ENCODE assay signal across 9 mouse cellular contexts in genomic region chr9:75221420-75222287, GRCm38 (mm10). TPM values are rescaled to one million over a fixed set of nuclear protein-coding genes. Genes with fewer than 3 reads are reported as not detected.
DNase-seq lines count a peak whose midpoint lies in the region; ATAC-seq and TF ChIP-seq lines count a peak whose summit lies in the region.
"Had no signal": no experiment of that assay in that cellular context is flagged by ENCODE, and none has a peak within 500 bp of the region (broad histone marks: within the 10 kb centered on the region; RNA-seq: fewer than 3 reads in every experiment).

No protein-coding gene starts in this region.

- H3K4me3 ChIP-seq in heart, embryonic 14.5 days (ENCODE audit: control insufficient read depth in 1 of 2, insufficient read depth in 1 of 2, low read depth in 1 of 2, low read length in 2 of 2) = no peak overlapping the region
- no peak overlapping the region for H3K4me3 ChIP-seq in MEL (ENCODE audit: control insufficient read depth in 1 of 2, insufficient read depth in 1 of 2, low read depth in 2 of 2, low read length in 2 of 2)
- H3K4me3 ChIP-seq in embryonic facial prominence, embryonic 14.5 days (ENCODE audit: low read depth, low read length) = no peak overlapping the region
- H3K4me3 ChIP-seq: midbrain, embryonic 12.5 days had no signal

- ATAC-seq in heart, embryonic 14.5 days (ENCODE audit: insufficient number of reproducible peaks, insufficient read depth, low FRiP score, low read depth) = 0 out of 2 replicates have a peak, but pooled peaks have one; percentile 64
- peak; percentile 89 for ATAC-seq in embryonic facial prominence, embryonic 14.5 days (ENCODE audit: low read depth)

- H3K4me2 ChIP-seq in heart, embryonic 14.5 days (ENCODE audit: low read length) = no peak overlapping the region
- no peak overlapping the region for H3K4me2 ChIP-seq in embryonic facial prominence, embryonic 14.5 days (ENCODE audit: low read depth, low read length)
- H3K4me2 ChIP-seq: midbrain, embryonic 12.5 days had no signal

- no peaks in the 10 kb centered on the region for H3K79me2 ChIP-seq in MEL (ENCODE audit: control insufficient read depth, insufficient read depth, low read length, poor library complexity)

- DNase-seq in heart, postnatal 36 days = no peak
- peak; percentile 59 for DNase-seq in MEL (ENCODE audit: low read depth, low spot score)
- peak; percentile 68 for DNase-seq in embryonic facial prominence, embryonic 14.5 days (ENCODE audit: low spot score)
- peak; percentile 28 for DNase-seq in liver
- DNase-seq in skeletal muscle tissue, adult 2 months (ENCODE audit: low read depth, low spot score) = peak; percentile 29
- no peak for DNase-seq in ovary, postnatal 36 days (ENCODE audit: low spot score)
- DNase-seq in urinary bladder, postnatal 36 days (ENCODE audit: low spot score in 2 of 2) = no peak

- intact Hi-C loops in heart, postnatal 36 days (cut with DNase I) = no loop called here

- H3K27me3 ChIP-seq in heart, embryonic 14.5 days (ENCODE audit: control insufficient read depth, insufficient read depth, low read length) = no peaks in the 10 kb centered on the region
- no peaks in the 10 kb centered on the region for H3K27me3 ChIP-seq in MEL (ENCODE audit: control insufficient read depth in 1 of 2, insufficient read depth in 2 of 2, low read length in 2 of 2)
- no peaks in the 10 kb centered on the region for H3K27me3 ChIP-seq in embryonic facial prominence, embryonic 14.5 days (replicated peaks; ENCODE audit: control insufficient read depth, insufficient read depth, low read length)
- H3K27me3 ChIP-seq: midbrain, embryonic 12.5 days had no signal

- H3K9ac ChIP-seq in heart, embryonic 14.5 days (ENCODE audit: low read length) = no peak overlapping the region
- no peak overlapping the region for H3K9ac ChIP-seq in MEL (ENCODE audit: control insufficient read depth, low read depth, low read length, poor library complexity, severe bottlenecking)
- H3K9ac ChIP-seq in embryonic facial prominence, embryonic 14.5 days (ENCODE audit: low read depth, low read length) = no peak overlapping the region
- H3K9ac ChIP-seq: midbrain, embryonic 12.5 days had no signal

- no peak for TF ChIP-seq POLR2A in MEL (IDR thresholded peaks at IDR 0.05; ENCODE audit: control insufficient read depth in 1 of 2, insufficient read depth in 1 of 2, low read depth in 1 of 2, low read length in 2 of 2, poor library complexity in 1 of 2)

- H3K36me3 ChIP-seq in heart, embryonic 14.5 days (ENCODE audit: control insufficient read depth, insufficient read depth, low read length) = peaks cover 13% of the 10 kb centered on the region
- no peaks in the 10 kb centered on the region for H3K36me3 ChIP-seq in MEL (ENCODE audit: control insufficient read depth in 1 of 2, insufficient read depth in 2 of 2, low read length in 2 of 2)
- peaks cover 18% of the 10 kb centered on the region; the same call in 1 of the 2 replicates for H3K36me3 ChIP-seq in embryonic facial prominence, embryonic 14.5 days (ENCODE audit: control insufficient read depth, insufficient read depth, low read length)

- no peak for TF ChIP-seq CTCF in MEL (IDR thresholded peaks at IDR 0.05 in 2 of 3, conservative IDR thresholded peaks at IDR 0.05 in 1 of 3; ENCODE audit: control insufficient read depth in 1 of 3, insufficient read depth in 1 of 3, low read depth in 2 of 3, low read length in 3 of 3, poor library complexity in 1 of 3, severe bottlenecking in 1 of 3)

- no peak overlapping the region for H3K27ac ChIP-seq in heart, embryonic 14.5 days (replicated peaks in 1 of 2; ENCODE audit: control insufficient read depth in 1 of 2, insufficient read depth in 1 of 2, low read depth in 2 of 2, low read length in 2 of 2)
- H3K27ac ChIP-seq in MEL (ENCODE audit: control insufficient read depth, low read depth, low read length) = no peak overlapping the region
- H3K27ac ChIP-seq in embryonic facial prominence, embryonic 14.5 days (replicated peaks; ENCODE audit: low read depth, low read length) = no peak overlapping the region
- H3K27ac ChIP-seq: midbrain, embryonic 12.5 days had no signal

- TF ChIP-seq EP300 in MEL (IDR thresholded peaks at IDR 0.05; ENCODE audit: low read depth in 1 of 2, low read length in 2 of 2) = no peak

- WGBS in heart, embryonic 14.5 days = 44% methylated on average over 10 of the region's 10 CpGs
- WGBS in embryonic facial prominence, embryonic 14.5 days = 67% methylated on average over 10 of the region's 10 CpGs

- no peak for TF ChIP-seq RAD21 in MEL (IDR thresholded peaks at IDR 0.05; ENCODE audit: low read depth, low read length)

- peaks cover 3 to 6% of the 10 kb centered on the region in 2 experiments; a peak in 1 of 4 replicates for H3K4me1 ChIP-seq in heart, embryonic 14.5 days (ENCODE audit: control insufficient read depth in 2 of 2, insufficient read depth in 2 of 2, low read length in 2 of 2)
- H3K4me1 ChIP-seq in MEL (ENCODE audit: control insufficient read depth in 1 of 2, insufficient read depth in 2 of 2, low read length in 2 of 2) = no peaks in the 10 kb centered on the region
- no peaks in the 10 kb centered on the region for H3K4me1 ChIP-seq in embryonic facial prominence, embryonic 14.5 days (ENCODE audit: control insufficient read depth, insufficient read depth, low read length)
- H3K4me1 ChIP-seq: midbrain, embryonic 12.5 days had no signal

- no peaks in the 10 kb centered on the region for H3K9me3 ChIP-seq in heart, embryonic 14.5 days (ENCODE audit: control insufficient read depth, low read length)
- no peaks in the 10 kb centered on the region for H3K9me3 ChIP-seq in MEL (replicated peaks; ENCODE audit: insufficient read depth, low read length)
- no peaks in the 10 kb centered on the region for H3K9me3 ChIP-seq in embryonic facial prominence, embryonic 14.5 days (ENCODE audit: control insufficient read depth, low read length)
- H3K9me3 ChIP-seq: midbrain, embryonic 12.5 days had no signal

TF ChIP-seq in MEL, 35 proteins besides CTCF, POLR2A, EP300 and RAD21:
- no peak for TF ChIP-seq TAL1 (IDR thresholded peaks at IDR 0.05; ENCODE audit: low read length)
- TF ChIP-seq ELF1 (IDR thresholded peaks at IDR 0.05; ENCODE audit: low read depth, low read length) = no peak
- no peak for TF ChIP-seq NELFE (IDR thresholded peaks at IDR 0.05; ENCODE audit: low read depth, low read length)
- TF ChIP-seq NRF1 (IDR thresholded peaks at IDR 0.05; ENCODE audit: insufficient read depth, low read depth, low read length, poor library complexity, severe bottlenecking) = no peak
- TF ChIP-seq MYB (IDR thresholded peaks at IDR 0.05; ENCODE audit: low read depth, low read length) = no peak
- no peak for TF ChIP-seq MEF2A (IDR thresholded peaks at IDR 0.05; ENCODE audit: extremely low read depth, insufficient replicate concordance, low read depth, low read length, poor library complexity, severe bottlenecking)
- TF ChIP-seq USF2 (IDR thresholded peaks at IDR 0.05; ENCODE audit: borderline replicate concordance in 1 of 2, insufficient read depth in 1 of 2, low read depth in 1 of 2, low read length in 2 of 2) = no peak
- TF ChIP-seq USF1 (IDR thresholded peaks at IDR 0.05; ENCODE audit: low read depth, low read length) = no peak
- no peak for TF ChIP-seq TCF12 (IDR thresholded peaks at IDR 0.05; ENCODE audit: low read depth, low read length)
- no peak for TF ChIP-seq GABPA (IDR thresholded peaks at IDR 0.05; ENCODE audit: low read depth, low read length)
- no peak for TF ChIP-seq SMC3 (IDR thresholded peaks at IDR 0.05; ENCODE audit: low read depth, low read length)
- no peak for TF ChIP-seq ZNF384 (IDR thresholded peaks at IDR 0.05; ENCODE audit: low read depth, low read length)
- no peak for TF ChIP-seq UBTF (IDR thresholded peaks at IDR 0.05; ENCODE audit: borderline replicate concordance, insufficient read depth, low read depth, low read length)
- TF ChIP-seq MAFK (IDR thresholded peaks at IDR 0.05; ENCODE audit: borderline replicate concordance, low read depth, low read length) = no peak
- TF ChIP-seq BHLHE40 (IDR thresholded peaks at IDR 0.05; ENCODE audit: borderline replicate concordance, low read depth, low read length) = no peak
- no peak for TF ChIP-seq TBP (IDR thresholded peaks at IDR 0.05; ENCODE audit: low read depth, low read length)
- no peak for TF ChIP-seq MYC (IDR thresholded peaks at IDR 0.05; ENCODE audit: low read depth, low read length)
- TF ChIP-seq HCFC1 (IDR thresholded peaks at IDR 0.05; ENCODE audit: low read depth, low read length) = no peak

RNA-seq across cellular contexts. Expression of gene Myo5c, which starts 10.2 kb away (rescaled TPM):
- polyA plus RNA-seq in heart, embryonic 14.5 days (2014; fragmentation: Nextera tagmentation; extraction: Ambion mirVana) = 1.8 and 2.9 TPM in 2 replicates
- total RNA-seq in heart, postnatal 36 days (2021) = 1 to 10 TPM; 5.2 to 6.7 TPM
- 0.03 TPM in 1 of 2 replicates, not detected in the other for total RNA-seq in MEL (2012; rRNA removed)
- under 1 TPM in 1 of 2 experiments, not detected in 1; 0.13 TPM for polyA plus RNA-seq in MEL (2012; ENCODE audit: insufficient read depth in 1 of 2, insufficient read length in 2 of 2, low read depth in 1 of 2, low replicate concordance in 2 of 2, missing spikeins in 1 of 2)
- 2.0 and 3.4 TPM in 2 replicates for polyA plus RNA-seq in embryonic facial prominence, embryonic 14.5 days (2014; fragmentation: Nextera tagmentation; extraction: Ambion mirVana)

Comparison
In these comparisons a context has a peak if more than half of its experiments do, and no peak if none do; other contexts are left out.
1. DNase-seq: peak in MEL (single experiment), embryonic facial prominence, embryonic 14.5 days (single experiment), liver (single experiment) and skeletal muscle tissue, adult 2 months (single experiment); none in heart, postnatal 36 days (0 of 2), ovary, postnatal 36 days (single experiment) and urinary bladder, postnatal 36 days (0 of 2).